Comparison of ENCODE assay signal across 8 mouse cellular contexts in genomic region chr9:20694721-20695235, GRCm38 (mm10). TPM values are rescaled to one million over a fixed set of nuclear protein-coding genes. Genes with fewer than 3 reads are reported as not detected.
DNase-seq lines count a peak whose midpoint lies in the region; ATAC-seq lines count a peak whose summit lies in the region.

No protein-coding gene starts in this region.

- no peaks in the 10 kb centered on the region for H3K36me3 ChIP-seq in kidney, embryonic 16.5 days (ENCODE audit: insufficient read depth, low read length)
- H3K36me3 ChIP-seq in embryonic facial prominence, embryonic 12.5 days: no peaks in the 10 kb centered on the region
- no peaks in the 10 kb centered on the region for H3K36me3 ChIP-seq in intestine, embryonic 14.5 days (ENCODE audit: control insufficient read depth, insufficient read depth, low read length)
- no peaks in the 10 kb centered on the region for H3K36me3 ChIP-seq in neural tube, embryonic 11.5 days (ENCODE audit: control insufficient read depth, insufficient read depth, low read length)

- H3K4me3 ChIP-seq in kidney, embryonic 16.5 days (ENCODE audit: low read length): peak overlapping the region; percentile 41
- H3K4me3 ChIP-seq in embryonic facial prominence, embryonic 12.5 days: peak overlapping the region; percentile 27
- peak overlapping the region; percentile 23 for H3K4me3 ChIP-seq in intestine, embryonic 14.5 days (ENCODE audit: low read depth, low read length)
- no peak overlapping the region for H3K4me3 ChIP-seq in neural tube, embryonic 11.5 days (ENCODE audit: low read depth, low read length)

- 0 out of 2 replicates have a peak, but pooled peaks cover 3% of the 10 kb centered on the region for H3K9me3 ChIP-seq in kidney, embryonic 16.5 days (ENCODE audit: low read length)
- no peaks in the 10 kb centered on the region for H3K9me3 ChIP-seq in embryonic facial prominence, embryonic 12.5 days
- H3K9me3 ChIP-seq in intestine, embryonic 14.5 days (ENCODE audit: control insufficient read depth, low read length): no peaks in the 10 kb centered on the region
- no peaks in the 10 kb centered on the region for H3K9me3 ChIP-seq in neural tube, embryonic 11.5 days (ENCODE audit: control insufficient read depth, low read length)

- no peak overlapping the region for H3K27ac ChIP-seq in kidney, embryonic 16.5 days (ENCODE audit: low read length)
- H3K27ac ChIP-seq in embryonic facial prominence, embryonic 12.5 days: no peak overlapping the region
- no peak overlapping the region for H3K27ac ChIP-seq in intestine, embryonic 14.5 days (ENCODE audit: low read depth)
- peak overlapping the region; percentile 64; the same call in 1 of the 2 replicates for H3K27ac ChIP-seq in neural tube, embryonic 11.5 days (ENCODE audit: low read depth, low read length)

- H3K4me2 ChIP-seq in kidney, embryonic 16.5 days (replicated peaks; ENCODE audit: low read depth, low read length): peak overlapping the region; percentile 60
- peak overlapping the region; percentile 56 for H3K4me2 ChIP-seq in embryonic facial prominence, embryonic 12.5 days (replicated peaks)
- peak overlapping the region; percentile 51 for H3K4me2 ChIP-seq in intestine, embryonic 14.5 days (ENCODE audit: low read length)
- peak overlapping the region; percentile 44 for H3K4me2 ChIP-seq in neural tube, embryonic 11.5 days (ENCODE audit: low read depth)

- no peak for DNase-seq in kidney, adult 8-10 months
- DNase-seq in intestine, embryonic 14.5 days (ENCODE audit: low spot score): no peak
- peak; percentile 57 for DNase-seq in neural tube, embryonic 11.5 days (ENCODE audit: low spot score)
- DNase-seq in thymus, postnatal 36 days: no peak
- DNase-seq in layer of hippocampus, adult 9-11 months: no peak
- no peak for DNase-seq in layer of hippocampus, postnatal 36 days

- peaks cover 13% of the 10 kb centered on the region for H3K27me3 ChIP-seq in kidney, embryonic 16.5 days (ENCODE audit: insufficient read depth, low read length)
- H3K27me3 ChIP-seq in embryonic facial prominence, embryonic 12.5 days: peaks cover 8% of the 10 kb centered on the region; the same call in 1 of the 2 replicates
- peaks cover 12% of the 10 kb centered on the region for H3K27me3 ChIP-seq in intestine, embryonic 14.5 days (replicated peaks; ENCODE audit: control insufficient read depth, insufficient read depth, low read length)
- no peaks in the 10 kb centered on the region for H3K27me3 ChIP-seq in neural tube, embryonic 11.5 days (ENCODE audit: control insufficient read depth, insufficient read depth, low read length)

- H3K4me1 ChIP-seq in kidney, embryonic 16.5 days (ENCODE audit: insufficient read depth, low read length): peaks cover 11% of the 10 kb centered on the region; the same call in 1 of the 2 replicates
- 0 out of 2 replicates have a peak, but pooled peaks cover 12% of the 10 kb centered on the region for H3K4me1 ChIP-seq in embryonic facial prominence, embryonic 12.5 days
- H3K4me1 ChIP-seq in intestine, embryonic 14.5 days (replicated peaks; ENCODE audit: control insufficient read depth, insufficient read depth, low read length): no peaks in the 10 kb centered on the region
- peaks cover 44% of the 10 kb centered on the region for H3K4me1 ChIP-seq in neural tube, embryonic 11.5 days (ENCODE audit: control insufficient read depth, insufficient read depth, low read length)

- ATAC-seq in kidney, embryonic 16.5 days (ENCODE audit: low FRiP score, low TSS enrichment): no peak
- ATAC-seq in embryonic facial prominence, embryonic 12.5 days (ENCODE audit: insufficient number of reproducible peaks, insufficient read depth, low FRiP score, low TSS enrichment): no peak
- ATAC-seq in intestine, embryonic 14.5 days (replicated peaks; ENCODE audit: low FRiP score, low TSS enrichment, low read depth): 0 out of 2 replicates have a peak, but pooled peaks have one; percentile 38
- ATAC-seq in neural tube, embryonic 11.5 days (ENCODE audit: insufficient read depth, low FRiP score, low TSS enrichment): no peak

- 3% methylated on average over 25 of the region's 25 CpGs for WGBS in kidney, embryonic 16.5 days
- WGBS in embryonic facial prominence, embryonic 12.5 days: 4% methylated on average over 25 of the region's 25 CpGs
- WGBS in intestine, embryonic 14.5 days: 3% methylated on average over 25 of the region's 25 CpGs
- 3% methylated on average over 25 of the region's 25 CpGs for WGBS in neural tube, embryonic 11.5 days

- H3K9ac ChIP-seq in kidney, embryonic 16.5 days (replicated peaks; ENCODE audit: low read length): peak overlapping the region; percentile 59
- peak overlapping the region; percentile 38; the same call in 1 of the 2 replicates for H3K9ac ChIP-seq in embryonic facial prominence, embryonic 12.5 days
- H3K9ac ChIP-seq in intestine, embryonic 14.5 days (ENCODE audit: low read length): peak overlapping the region; percentile 1; the same call in 1 of the 2 replicates
- peak overlapping the region; percentile 44 for H3K9ac ChIP-seq in neural tube, embryonic 11.5 days (ENCODE audit: low read length)

RNA-seq across cellular contexts. Expression of gene Pin1, which starts 42.9 kb away (rescaled TPM):
- 55.8 and 61.2 TPM in 2 replicates for polyA plus RNA-seq in kidney, embryonic 16.5 days (2015; fragmentation: Nextera tagmentation; extraction: Ambion mirVana)
- 50.8 and 51.6 TPM in 2 replicates for polyA plus RNA-seq in embryonic facial prominence, embryonic 12.5 days (2016; fragmentation: Nextera tagmentation; extraction: Ambion mirVana)
- polyA plus RNA-seq in intestine, embryonic 14.5 days (2014; fragmentation: Nextera tagmentation; extraction: Ambion mirVana): 55.1 and 55.3 TPM in 2 replicates
- 68.7 and 71.6 TPM in 2 replicates for polyA plus RNA-seq in neural tube, embryonic 11.5 days (2014; fragmentation: Nextera tagmentation; extraction: Ambion mirVana)
- total RNA-seq in layer of hippocampus, postnatal 36 days (2021): 10 to 100 TPM; 35.1 to 35.4 TPM

RNA-seq across cellular contexts. Expression of gene Fbxl12, which starts 50.2 kb away (rescaled TPM):
- polyA plus RNA-seq in kidney, embryonic 16.5 days (2015; fragmentation: Nextera tagmentation; extraction: Ambion mirVana): 20.5 and 24.5 TPM in 2 replicates
- 20.1 and 21.5 TPM in 2 replicates for polyA plus RNA-seq in embryonic facial prominence, embryonic 12.5 days (2016; fragmentation: Nextera tagmentation; extraction: Ambion mirVana)
- polyA plus RNA-seq in intestine, embryonic 14.5 days (2014; fragmentation: Nextera tagmentation; extraction: Ambion mirVana): 11.6 and 12.1 TPM in 2 replicates
- 15.3 and 15.8 TPM in 2 replicates for polyA plus RNA-seq in neural tube, embryonic 11.5 days (2014; fragmentation: Nextera tagmentation; extraction: Ambion mirVana)
- 10 to 100 TPM; 19.6 to 22.6 TPM for total RNA-seq in layer of hippocampus, postnatal 36 days (2021)

RNA-seq across cellular contexts. Expression of gene Olfm2, which starts 51.4 kb away (rescaled TPM):
- 6.5 and 6.6 TPM in 2 replicates for polyA plus RNA-seq in kidney, embryonic 16.5 days (2015; fragmentation: Nextera tagmentation; extraction: Ambion mirVana)
- 9.5 and 10.4 TPM in 2 replicates for polyA plus RNA-seq in embryonic facial prominence, embryonic 12.5 days (2016; fragmentation: Nextera tagmentation; extraction: Ambion mirVana)
- 7.5 and 9.4 TPM in 2 replicates for polyA plus RNA-seq in intestine, embryonic 14.5 days (2014; fragmentation: Nextera tagmentation; extraction: Ambion mirVana)
- polyA plus RNA-seq in neural tube, embryonic 11.5 days (2014; fragmentation: Nextera tagmentation; extraction: Ambion mirVana): 76.1 and 88.4 TPM in 2 replicates
- total RNA-seq in layer of hippocampus, postnatal 36 days (2021): 10 to 100 TPM; 36.1 to 39.1 TPM

RNA-seq across cellular contexts. Expression of gene Ubl5, which starts 52.1 kb away (rescaled TPM):
- 331 and 349 TPM in 2 replicates for polyA plus RNA-seq in kidney, embryonic 16.5 days (2015; fragmentation: Nextera tagmentation; extraction: Ambion mirVana)
- 409 and 415 TPM in 2 replicates for polyA plus RNA-seq in embryonic facial prominence, embryonic 12.5 days (2016; fragmentation: Nextera tagmentation; extraction: Ambion mirVana)
- polyA plus RNA-seq in intestine, embryonic 14.5 days (2014; fragmentation: Nextera tagmentation; extraction: Ambion mirVana): 346 and 349 TPM in 2 replicates
- 391 and 397 TPM in 2 replicates for polyA plus RNA-seq in neural tube, embryonic 11.5 days (2014; fragmentation: Nextera tagmentation; extraction: Ambion mirVana)
- total RNA-seq in layer of hippocampus, postnatal 36 days (2021): 100 to 1,000 TPM; 295 to 327 TPM

Comparison
In these comparisons a context has a peak if more than half of its experiments do, and no peak if none do; other contexts are left out.
1. H3K9ac ChIP-seq: peak in every context shown above with its lines; median percentile 59 in kidney, embryonic 16.5 days; 44 in neural tube, embryonic 11.5 days; 38 in embryonic facial prominence, embryonic 12.5 days; 1 in intestine, embryonic 14.5 days.